Mouse (Mus musculus) erythroblast, embryonic 14.5 days (primary cell): Measurements from ENCODE around the gene Pgr.

Experiments used
- GATA1 ChIP-seq: IDR thresholded peaks from 2 replicates; pipeline ENCODE4 v1.6.1; 2012; ENCODE audit warnings: low read length, inconsistent platforms, mixed read lengths
- TAL1 ChIP-seq: IDR thresholded peaks from 3 replicates; pipeline ENCODE4 v1.6.1; 2012; ENCODE audit warnings: low read length, inconsistent platforms, mixed read lengths

GRCm38 (mm10) chr9:8868511-8868910 lies 31.1 kb upstream of the Pgr start:
- no peak for TF ChIP-seq TAL1
- no peak for TF ChIP-seq GATA1
